Mouse (Mus musculus) small intestine, adult 2 months (tissue): ENCODE data around the gene Dennd4b. TPM values are rescaled to one million over a fixed set of nuclear protein-coding genes. Genes with fewer than 3 reads are reported as not detected.

Source experiments
- H3K27ac ChIP-seq: fragments of 200-500 bp; 2 replicates; pipeline ENCODE4 v1.5.1; 2012; ENCODE audit warnings: low read depth, low read length, control low read depth, inconsistent platforms; ENCODE audit not compliant: insufficient read depth
- H3K27me3 ChIP-seq: fragments of 200-500 bp; 2 replicates; pipeline ENCODE4 v1.6.1; 2012; ENCODE audit warnings: mild to moderate bottlenecking, moderate library complexity, low read length, inconsistent platforms; ENCODE audit not compliant: control insufficient read depth, insufficient read depth
- H3K36me3 ChIP-seq: fragments of 200-500 bp; 2 replicates; pipeline ENCODE4 v1.6.1; 2012; ENCODE audit warnings: mild to moderate bottlenecking, low read length, control low read depth, inconsistent platforms; ENCODE audit not compliant: control insufficient read depth, insufficient read depth
- H3K4me1 ChIP-seq: fragments of 200-500 bp; 2 replicates; pipeline ENCODE4 v1.6.1; 2012; ENCODE audit warnings: low read length, inconsistent platforms, mixed read lengths; ENCODE audit not compliant: control insufficient read depth, insufficient read depth, insufficient read length
- H3K4me3 ChIP-seq: fragments of 200-500 bp; 2 replicates; pipeline ENCODE4 v1.5.1; 2012; ENCODE audit warnings: low read depth, mild to moderate bottlenecking, control low read depth, inconsistent platforms, low read length, moderate library complexity
- CTCF ChIP-seq: fragments of 200-500 bp; IDR thresholded peaks from 2 replicates; pipeline ENCODE4 v1.5.1; 2012; ENCODE audit warnings: low read depth, mild to moderate bottlenecking, control low read depth, inconsistent platforms, low read length, moderate library complexity, mixed read lengths; ENCODE audit not compliant: insufficient replicate concordance, insufficient read length; ENCODE audit errors: extremely low read depth
- POLR2A ChIP-seq: fragments of 200-500 bp; IDR thresholded peaks from 2 replicates; pipeline ENCODE4 v1.6.1; 2012; ENCODE audit warnings: low read depth, mild to moderate bottlenecking, control low read depth, inconsistent platforms, low read length, moderate library complexity
- WGBS: fragments of 180-500 bp; shearing (Covaris S2); methylation state at CpG from one replicate; pipeline ENCODE4 v1.1.7; 2018; 5-methylcytosine and 5-hydroxymethylcytosine counted together
- polyA plus RNA-seq: library from polyadenylated mRNA; depleted of rRNA; stranded (reverse); fragments of >200 nt; gene quantifications from 2 replicates; pipeline ENCODE4 v1.2.3, GENCODE M21; 2012; rRNA removed

Dennd4b gene
- polyA plus RNA-seq, 1 experiment: 14.1 TPM

- 22% methylated on average over 6 of the region's 6 CpGs for WGBS
- TF ChIP-seq CTCF (no peak), POLR2A (no peak)
- H3K27ac ChIP-seq: no peak overlapping the region
Measured at GRCm38 (mm10) chr3:90322289-90322688, 57.3 kb downstream of the Dennd4b start.

DNA sequence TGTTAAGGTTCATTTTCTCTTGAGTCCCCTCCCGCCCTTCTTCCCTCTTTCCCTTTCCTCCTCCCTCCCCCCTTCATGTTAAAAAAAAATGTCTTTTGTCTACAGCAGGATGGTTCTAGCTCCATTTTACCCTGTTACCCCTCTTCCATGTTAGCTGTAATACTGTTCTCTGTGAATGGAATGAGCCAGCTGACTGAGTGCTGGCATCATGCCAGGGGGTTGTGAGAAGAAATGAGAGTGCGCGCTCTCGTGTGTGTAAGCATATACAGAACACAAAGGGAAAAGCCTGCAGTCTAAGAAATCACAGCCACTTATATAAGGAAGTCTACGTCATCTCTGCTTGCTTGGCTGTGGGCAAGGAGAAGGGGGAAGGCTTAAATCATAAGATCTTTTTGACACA lies 58.1 kb downstream of the Dennd4b start:
- no peak overlapping the region for H3K4me3 ChIP-seq
- WGBS: 20% methylated on average over 5 of the region's 5 CpGs
- no peak for TF ChIP-seq CTCF
- TF ChIP-seq POLR2A: no peak
- H3K27me3 ChIP-seq: no peaks in the 10 kb centered on the region
- H3K4me1 ChIP-seq: peaks cover 4% of the 10 kb centered on the region; the same call in 1 of the 2 replicates
- H3K36me3 ChIP-seq: no peaks in the 10 kb centered on the region
- H3K27ac ChIP-seq: no peak overlapping the region

More at GRCm38 (mm10) chr3:90322289-90322688, 57.3 kb downstream of the Dennd4b start:
- H3K36me3 ChIP-seq: no peaks in the 10 kb centered on the region
- H3K4me1 ChIP-seq: peaks cover 3% of the 10 kb centered on the region; the same call in 1 of the 2 replicates
- no peak overlapping the region for H3K4me3 ChIP-seq
- no peaks in the 10 kb centered on the region for H3K27me3 ChIP-seq

Other genes with a start within 250 kb of the Dennd4b start
- 12.9 and 18.1 TPM in 2 replicates for gene 4933434E20Rik, start 213.5 kb upstream of the Dennd4b start, polyA plus RNA-seq
- gene Ubap2l, start 212.6 kb upstream of the Dennd4b start, polyA plus RNA-seq: 26.4 and 52.2 TPM in 2 replicates
- gene Tpm3, start 192.5 kb upstream of the Dennd4b start, polyA plus RNA-seq: 45.4 and 101 TPM in 2 replicates
- gene Nup210l, start 161.1 kb upstream of the Dennd4b start, polyA plus RNA-seq: 0.10 and 0.15 TPM in 2 replicates
- gene Rps27, start 51.5 kb upstream of the Dennd4b start, polyA plus RNA-seq: 581 and 835 TPM in 2 replicates
- 1.1 and 2.0 TPM in 2 replicates for gene Rab13, start 51.5 kb upstream of the Dennd4b start, polyA plus RNA-seq
- 70.7 and 84.2 TPM in 2 replicates for gene Jtb, start 33.6 kb upstream of the Dennd4b start, polyA plus RNA-seq
- 6.6 and 7.0 TPM in 2 replicates for gene Creb3l4, start 21.7 kb upstream of the Dennd4b start, polyA plus RNA-seq
- 46.2 and 72.7 TPM in 2 replicates for gene Slc39a1, start 17.0 kb upstream of the Dennd4b start, polyA plus RNA-seq
- gene Crtc2, start 11.0 kb upstream of the Dennd4b start, polyA plus RNA-seq: 31.4 and 57.0 TPM in 2 replicates
- gene Gatad2b, start 28.0 kb downstream of the Dennd4b start, polyA plus RNA-seq: 9.0 and 15.1 TPM in 2 replicates
- gene Slc27a3, start 124.8 kb downstream of the Dennd4b start, polyA plus RNA-seq: 3.7 and 5.9 TPM in 2 replicates
- 13.6 and 22.4 TPM in 2 replicates for gene Ints3, start 168.4 kb downstream of the Dennd4b start, polyA plus RNA-seq
- 5.1 and 5.9 TPM in 2 replicates for gene Npr1, start 200.7 kb downstream of the Dennd4b start, polyA plus RNA-seq
- 4.3 and 5.9 TPM in 2 replicates for gene Ilf2, start 210.9 kb downstream of the Dennd4b start, polyA plus RNA-seq
- gene Snapin, start 225.8 kb downstream of the Dennd4b start, polyA plus RNA-seq: 3.4 and 7.1 TPM in 2 replicates
- gene Chtop, start 244.3 kb downstream of the Dennd4b start, polyA plus RNA-seq: 14.3 and 22.3 TPM in 2 replicates
- 20.2 and 26.8 TPM in 2 replicates for gene S100a1, start 249.2 kb downstream of the Dennd4b start, polyA plus RNA-seq
- gene S100a13, start 249.2 kb downstream of the Dennd4b start, polyA plus RNA-seq: 8.5 and 9.7 TPM in 2 replicates